Mouse (Mus musculus) myocyte (in vitro differentiated cells): ENCODE results near the gene Zfp14. TPM values are rescaled to one million over a fixed set of nuclear protein-coding genes. Genes with fewer than 3 reads are reported as not detected.

ENCODE experiments used
- H3K27me3 ChIP-seq: one replicate; pipeline ENCODE4 v1.6.1; 2011; ENCODE audit not compliant: control insufficient read depth, insufficient read depth, insufficient read length
- H3K36me3 ChIP-seq: one replicate; pipeline ENCODE4 v1.6.1; 2011; ENCODE audit not compliant: control insufficient read depth, insufficient read depth
- H3K4me2 ChIP-seq: one replicate; pipeline ENCODE4 v1.6.1; 2011; ENCODE audit warnings: low read depth, control low read depth
- H3K4me3 ChIP-seq: one replicate; pipeline ENCODE4 v1.5.1; 2011; ENCODE audit warnings: mild to moderate bottlenecking, control low read depth, moderate library complexity
- H3K79me2 ChIP-seq: one replicate; pipeline ENCODE4 v1.6.1; 2011; ENCODE audit not compliant: control insufficient read depth, insufficient read depth
- H3ac ChIP-seq: one replicate; pipeline ENCODE4 v1.6.1; 2011; ENCODE audit not compliant: control insufficient read depth, insufficient read length
- CEBPB ChIP-seq: IDR thresholded peaks from 2 replicates; pipeline ENCODE4 v1.6.1; 2011; ENCODE audit warnings: mild to moderate bottlenecking, moderate library complexity; ENCODE audit not compliant: poor library complexity, insufficient read depth, severe bottlenecking
- E2F4 ChIP-seq: IDR thresholded peaks from one replicate; pipeline ENCODE4 v1.6.1; 2011; ENCODE audit warnings: mild to moderate bottlenecking, control low read depth, moderate library complexity; ENCODE audit not compliant: insufficient read depth
- MYOD1 ChIP-seq, 3 experiments: IDR thresholded peaks; one replicate each; pipeline ENCODE4 v1.6.1; 2011; ENCODE audit warnings: control low read depth in 2 of 3, low read depth in 2 of 3, mild to moderate bottlenecking in 2 of 3, moderate library complexity in 1 of 3; ENCODE audit not compliant: insufficient read length in 2 of 3, control insufficient read depth in 1 of 3
- MYOG ChIP-seq, 3 experiments: IDR thresholded peaks; one replicate each; pipeline ENCODE4 v1.6.1; 2011; ENCODE audit warnings: control low read depth in 2 of 3, low read depth in 2 of 3, mild to moderate bottlenecking in 2 of 3; ENCODE audit not compliant: insufficient read length in 2 of 3, control insufficient read depth in 1 of 3, insufficient read depth in 1 of 3
- POLR2A ChIP-seq: IDR thresholded peaks from one replicate; pipeline ENCODE4 v1.6.1; 2011; ENCODE audit warnings: low read depth, mild to moderate bottlenecking, control low read depth, moderate library complexity; ENCODE audit not compliant: insufficient read length
- POLR2AphosphoS2 ChIP-seq: IDR thresholded peaks from one replicate; pipeline ENCODE4 v1.6.1; 2011; ENCODE audit warnings: low read depth, control low read depth; ENCODE audit not compliant: insufficient read length
- REST ChIP-seq: IDR thresholded peaks from one replicate; pipeline ENCODE4 v1.6.1; 2011; ENCODE audit warnings: mild to moderate bottlenecking, control low read depth, moderate library complexity; ENCODE audit not compliant: insufficient read depth, insufficient read length
- SRF ChIP-seq: IDR thresholded peaks from one replicate; pipeline ENCODE4 v1.6.1; 2011; ENCODE audit warnings: low read depth; ENCODE audit not compliant: control insufficient read depth, insufficient read length
- TCF12 ChIP-seq: IDR thresholded peaks from one replicate; pipeline ENCODE4 v1.6.1; 2011; ENCODE audit warnings: mild to moderate bottlenecking, control low read depth; ENCODE audit not compliant: poor library complexity, insufficient read depth, severe bottlenecking
- TCF3 ChIP-seq: IDR thresholded peaks from one replicate; pipeline ENCODE4 v1.6.1; 2011; ENCODE audit warnings: low read depth, control low read depth; ENCODE audit not compliant: insufficient read length
- USF1 ChIP-seq: IDR thresholded peaks from one replicate; pipeline ENCODE4 v1.6.1; 2011; ENCODE audit warnings: low read depth, mild to moderate bottlenecking, control low read depth, moderate library complexity
- polyA plus RNA-seq: library from polyadenylated mRNA; unstranded; fragments of >200 nt; fragmentation: generic; extraction: Trizol; gene quantifications from one replicate; pipeline ENCODE4 v1.2.1, GENCODE M21; 2012; ENCODE audit warnings: missing spikeins

Gene Zfp14
- polyA plus RNA-seq, 1 experiment: 0.97 TPM

DNA sequence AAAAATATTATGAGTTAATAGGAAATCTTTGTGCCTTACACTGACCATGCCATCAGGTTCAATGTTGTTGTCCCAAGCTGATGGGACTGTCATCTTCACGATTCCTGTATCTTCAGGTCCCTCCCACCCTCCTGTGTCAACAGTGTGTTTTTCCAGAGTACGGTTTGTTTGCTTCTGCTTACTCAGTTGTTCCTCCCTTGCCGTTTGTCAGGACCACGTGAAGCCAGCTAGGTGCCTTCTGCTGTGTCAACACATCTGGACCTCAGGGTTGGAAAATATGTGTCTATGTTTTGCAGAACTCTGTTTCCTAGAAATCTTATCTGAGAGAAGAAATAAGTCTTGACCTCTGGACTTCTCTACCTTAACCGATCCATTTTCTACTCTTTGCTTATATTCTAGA lies 50.6 kb downstream of the Zfp14 start:
- H3K4me3 ChIP-seq: no peak overlapping the region
- no peak overlapping the region for H3K4me2 ChIP-seq
- H3K36me3 ChIP-seq: peaks cover 71% of the 10 kb centered on the region
- no peaks in the 10 kb centered on the region for H3K27me3 ChIP-seq
- no peak for TF ChIP-seq TCF3
- TF ChIP-seq SRF: no peak
- peak; percentile 19 for TF ChIP-seq POLR2AphosphoS2
- no peak overlapping the region for H3ac ChIP-seq
- peaks cover 72% of the 10 kb centered on the region for H3K79me2 ChIP-seq

DNA sequence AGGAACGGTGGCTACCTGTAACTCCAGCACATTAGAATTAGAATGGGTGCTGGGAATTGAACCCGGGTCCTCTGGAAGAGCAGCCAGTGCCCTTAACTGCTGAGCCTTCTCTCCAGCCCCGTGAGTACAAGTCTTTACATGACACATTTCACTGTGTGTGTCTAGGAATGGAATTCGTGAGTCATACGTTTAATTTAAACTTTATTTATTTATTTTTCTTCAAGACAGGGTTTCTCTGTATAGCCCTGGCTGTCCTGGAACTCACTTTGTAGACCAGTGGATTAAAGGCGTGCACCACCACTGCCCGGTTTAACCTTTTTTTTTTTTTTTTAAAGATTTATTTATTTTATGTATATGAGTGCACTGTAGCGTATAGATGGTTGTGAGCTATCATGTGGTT lies 56.0 kb downstream of the Zfp14 start:
- H3ac ChIP-seq: no peak overlapping the region
- no peak for TF ChIP-seq E2F4
- TF ChIP-seq MYOG (IDR thresholded peaks at IDR 0.05; ENCODE audit: control insufficient read depth in 1 of 3, insufficient read depth in 1 of 3, insufficient read length in 2 of 3, low read depth in 2 of 3): no peak
- TF ChIP-seq CEBPB: no peak
- no peak for TF ChIP-seq TCF3
- TF ChIP-seq USF1: no peak
- TF ChIP-seq POLR2A: no peak
- peaks cover 86% of the 10 kb centered on the region for H3K79me2 ChIP-seq
- peaks cover 68% of the 10 kb centered on the region for H3K36me3 ChIP-seq
- no peak overlapping the region for H3K4me3 ChIP-seq
- H3K27me3 ChIP-seq: no peaks in the 10 kb centered on the region
- no peak overlapping the region for H3K4me2 ChIP-seq

DNA sequence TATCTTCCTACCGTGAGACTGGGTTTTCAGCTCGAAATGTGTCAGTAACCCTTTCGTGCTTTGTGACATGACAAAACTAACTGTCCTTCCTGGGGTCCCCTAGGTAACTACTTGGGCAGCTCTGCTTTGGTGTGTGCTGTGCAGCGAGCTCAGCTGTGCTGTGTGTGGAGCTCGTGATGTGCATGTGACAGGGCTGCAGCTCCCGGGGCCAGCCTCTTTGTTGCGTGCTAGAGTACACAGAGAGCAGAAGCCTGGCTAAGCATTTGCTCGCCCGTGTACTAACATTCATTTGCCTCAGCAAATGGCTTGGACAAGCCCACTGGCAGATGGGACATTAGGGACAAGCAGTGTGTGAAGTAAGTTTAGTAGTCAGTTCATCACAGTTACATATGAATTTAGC lies 57.8 kb downstream of the Zfp14 start:
- Histone ChIP-seq H3ac (no peak overlapping the region), H3K27me3 (no peaks in the 10 kb centered on the region), H3K4me3 (no peak overlapping the region), H3K4me2 (no peak overlapping the region), H3K36me3 (peaks cover 65% of the 10 kb centered on the region), H3K79me2 (peaks cover 94% of the 10 kb centered on the region)
- no peak for TF ChIP-seq POLR2AphosphoS2
- no peak for TF ChIP-seq MYOD1 (IDR thresholded peaks at IDR 0.05; ENCODE audit: control insufficient read depth in 1 of 3, insufficient read length in 2 of 3, low read depth in 2 of 3)
- TF ChIP-seq TCF12: no peak
- no peak for TF ChIP-seq MYOG (IDR thresholded peaks at IDR 0.05; ENCODE audit: control insufficient read depth in 1 of 3, insufficient read depth in 1 of 3, insufficient read length in 2 of 3, low read depth in 2 of 3)

DNA sequence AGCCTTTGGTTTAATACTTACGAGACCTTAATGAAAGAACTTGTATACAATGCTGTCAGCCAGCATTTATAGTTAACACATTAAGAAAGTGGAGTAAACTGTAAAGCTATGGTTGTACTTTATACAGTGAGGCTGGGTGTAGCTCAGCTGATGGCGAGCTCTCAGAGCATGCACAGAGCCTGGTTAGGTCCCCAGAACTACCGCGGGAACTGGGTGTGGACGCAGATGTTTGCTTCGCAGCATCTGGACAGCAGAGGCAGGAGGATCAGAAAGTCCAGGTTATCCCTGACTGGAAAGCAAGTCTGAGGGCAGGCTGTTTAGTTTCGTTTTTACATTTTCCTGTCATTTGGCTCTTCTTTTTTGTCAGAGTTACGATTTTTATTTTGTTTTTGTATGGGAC lies 58.5 kb downstream of the Zfp14 start:
- peaks cover 92% of the 10 kb centered on the region for H3K79me2 ChIP-seq
- no peak overlapping the region for H3K4me2 ChIP-seq
- no peak overlapping the region for H3ac ChIP-seq
- H3K4me3 ChIP-seq: no peak overlapping the region
- TF ChIP-seq POLR2A: no peak
- peak; percentile 29 for TF ChIP-seq POLR2AphosphoS2
- no peaks in the 10 kb centered on the region for H3K27me3 ChIP-seq
- peaks cover 61% of the 10 kb centered on the region for H3K36me3 ChIP-seq

DNA sequence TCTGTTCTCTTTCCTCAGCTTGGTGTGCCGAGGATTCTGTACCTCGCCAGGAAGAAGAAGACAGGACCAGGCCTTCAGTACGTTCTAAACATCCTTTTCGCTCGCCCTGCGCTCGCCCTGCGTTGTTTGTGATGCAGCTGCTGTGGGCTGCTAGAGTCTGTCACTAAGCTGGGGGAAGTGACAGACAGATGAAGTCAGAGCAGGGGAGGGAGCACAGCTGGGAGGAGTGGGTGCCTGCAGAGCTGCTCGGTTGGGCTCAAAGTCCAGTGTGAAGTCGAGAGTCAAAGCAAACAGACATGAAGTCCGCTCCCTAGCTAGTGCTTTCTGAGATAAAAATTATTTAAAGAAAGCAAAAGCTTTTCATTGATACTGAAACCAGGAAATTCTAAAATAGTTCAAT lies 62.1 kb downstream of the Zfp14 start:
- H3ac ChIP-seq: no peak overlapping the region
- peaks cover 87% of the 10 kb centered on the region for H3K79me2 ChIP-seq
- H3K36me3 ChIP-seq: peaks cover 57% of the 10 kb centered on the region
- H3K27me3 ChIP-seq: no peaks in the 10 kb centered on the region
- TF ChIP-seq MYOG (IDR thresholded peaks at IDR 0.05; ENCODE audit: control insufficient read depth in 1 of 3, insufficient read depth in 1 of 3, insufficient read length in 2 of 3, low read depth in 2 of 3): peak in 2 of 3 experiments; percentile 63 to 81
- TF ChIP-seq MYOD1 (IDR thresholded peaks at IDR 0.05; ENCODE audit: control insufficient read depth in 1 of 3, insufficient read length in 2 of 3, low read depth in 2 of 3): peak; percentile 4 to 90 (median 79)
- no peak for TF ChIP-seq POLR2AphosphoS2
- H3K4me2 ChIP-seq: peak overlapping the region; percentile 53
- no peak overlapping the region for H3K4me3 ChIP-seq

DNA sequence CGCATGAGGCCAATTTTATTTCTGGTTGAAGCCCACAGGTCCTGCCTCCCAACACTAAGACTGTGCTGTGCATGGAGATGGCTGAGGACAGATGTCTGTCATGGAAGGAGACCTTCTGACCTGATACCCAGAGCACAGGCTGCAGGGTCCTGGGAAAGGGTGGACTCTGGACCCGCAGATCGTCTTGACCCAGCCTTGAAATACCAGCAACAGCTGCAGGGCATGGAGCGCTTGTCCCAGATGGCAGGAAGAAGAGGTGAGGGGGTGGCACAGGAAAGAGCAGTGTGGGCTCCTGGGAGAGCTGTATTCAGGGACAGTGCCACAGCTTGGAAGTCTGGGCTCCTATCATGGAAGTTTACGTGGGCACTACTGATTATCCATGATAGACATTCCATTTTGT lies 63.6 kb downstream of the Zfp14 start:
- TF ChIP-seq E2F4 (no peak), MYOD1 (IDR thresholded peaks at IDR 0.05; ENCODE audit: control insufficient read depth in 1 of 3, insufficient read length in 2 of 3, low read depth in 2 of 3) (peak in 2 of 3 experiments; percentile 93 to 96), TCF3 (peak; percentile 34), POLR2A (no peak), POLR2AphosphoS2 (peak; percentile 39), MYOG (IDR thresholded peaks at IDR 0.05; ENCODE audit: control insufficient read depth in 1 of 3, insufficient read depth in 1 of 3, insufficient read length in 2 of 3, low read depth in 2 of 3) (peak; percentile 54 to 97 (median 85)), REST (no peak), TCF12 (peak; percentile 59)
- peak overlapping the region; percentile 93 for H3K4me2 ChIP-seq
- no peaks in the 10 kb centered on the region for H3K27me3 ChIP-seq
- H3ac ChIP-seq: no peak overlapping the region
- H3K4me3 ChIP-seq: peak overlapping the region; percentile 54
- peaks cover 51% of the 10 kb centered on the region for H3K36me3 ChIP-seq
- peaks cover 81% of the 10 kb centered on the region for H3K79me2 ChIP-seq

Other genes with a start within 250 kb of the Zfp14 start
- 5.1 TPM for gene Zfp790, start 235.3 kb downstream of the Zfp14 start, polyA plus RNA-seq
- 0.96 TPM for gene Zfp940, start 197.7 kb downstream of the Zfp14 start, polyA plus RNA-seq
- gene Zfp420, start 191.4 kb downstream of the Zfp14 start, polyA plus RNA-seq: 1.7 TPM
- 3.9 TPM for gene Zfp27, start 144.8 kb downstream of the Zfp14 start, polyA plus RNA-seq
- gene Zfp383, start 143.2 kb downstream of the Zfp14 start, polyA plus RNA-seq: 2.4 TPM
- gene Zfp74, start 97.3 kb downstream of the Zfp14 start, polyA plus RNA-seq: 1.5 TPM
- gene Zfp568, start 67.4 kb downstream of the Zfp14 start, polyA plus RNA-seq: 27.4 TPM
- 2.8 TPM for gene Zfp82, start 21.5 kb upstream of the Zfp14 start, polyA plus RNA-seq
- 0.32 TPM for gene Gm26920, start 39.0 kb upstream of the Zfp14 start, polyA plus RNA-seq
- 4.3 TPM for gene Zfp566, start 39.1 kb upstream of the Zfp14 start, polyA plus RNA-seq
- 11.3 TPM for gene Zfp260, start 43.4 kb upstream of the Zfp14 start, polyA plus RNA-seq
- gene Zfp382, start 70.6 kb upstream of the Zfp14 start, polyA plus RNA-seq: 1.1 TPM
- gene Zfp146, start 118.4 kb upstream of the Zfp14 start, polyA plus RNA-seq: 13.2 TPM
- gene Cox7a1, start 132.8 kb upstream of the Zfp14 start, polyA plus RNA-seq: 112 TPM
- 622 TPM for gene Capns1, start 147.4 kb upstream of the Zfp14 start, polyA plus RNA-seq
- 174 TPM for gene Polr2i, start 180.6 kb upstream of the Zfp14 start, polyA plus RNA-seq
- gene Tbcb, start 180.9 kb upstream of the Zfp14 start, polyA plus RNA-seq: 147 TPM
- gene Ovol3, start 184.3 kb upstream of the Zfp14 start, polyA plus RNA-seq: not detected
- 0.02 TPM for gene Thap8, start 228.7 kb upstream of the Zfp14 start, polyA plus RNA-seq
- 5.0 TPM for gene Wdr62, start 229.0 kb upstream of the Zfp14 start, polyA plus RNA-seq
- gene Clip3, start 240.3 kb upstream of the Zfp14 start, polyA plus RNA-seq: 19.4 TPM